Mouse (Mus musculus) thymus, adult 2 months (tissue): ENCODE results near the gene Opalin.

Experiments used
- CTCF ChIP-seq: fragments of 200-500 bp; IDR thresholded peaks from 2 replicates; pipeline ENCODE4 v1.5.1; 2012; ENCODE audit warnings: mild to moderate bottlenecking, control low read depth, low read length, moderate library complexity, borderline replicate concordance; ENCODE audit not compliant: control insufficient read depth, poor library complexity, insufficient read depth; ENCODE audit errors: extremely low read depth
- POLR2A ChIP-seq: fragments of 200-500 bp; IDR thresholded peaks from 2 replicates; pipeline ENCODE4 v1.6.1; 2012; ENCODE audit warnings: mild to moderate bottlenecking, low read length, control low read depth, moderate library complexity; ENCODE audit not compliant: control insufficient read depth, poor library complexity, insufficient read depth; ENCODE audit errors: extremely low read depth

- TF ChIP-seq POLR2A, result no peak
- TF ChIP-seq CTCF, result no peak
Measured at GRCm38 (mm10) chr19:41052247-41052646, 24.7 kb downstream of the Opalin start.
